Mouse (Mus musculus) myocyte (in vitro differentiated cells): ENCODE results near the gene Cdh5.

Source experiments
- E2F4 ChIP-seq: IDR thresholded peaks from one replicate; pipeline ENCODE4 v1.6.1; 2011; ENCODE audit warnings: mild to moderate bottlenecking, control low read depth, moderate library complexity; ENCODE audit not compliant: insufficient read depth
- MYOD1 ChIP-seq, 3 experiments: IDR thresholded peaks; one replicate each; pipeline ENCODE4 v1.6.1; 2011; ENCODE audit warnings: control low read depth in 2 of 3, low read depth in 2 of 3, mild to moderate bottlenecking in 2 of 3, moderate library complexity in 1 of 3; ENCODE audit not compliant: insufficient read length in 2 of 3, control insufficient read depth in 1 of 3
- MYOG ChIP-seq, 3 experiments: IDR thresholded peaks; one replicate each; pipeline ENCODE4 v1.6.1; 2011; ENCODE audit warnings: control low read depth in 2 of 3, low read depth in 2 of 3, mild to moderate bottlenecking in 2 of 3; ENCODE audit not compliant: insufficient read length in 2 of 3, control insufficient read depth in 1 of 3, insufficient read depth in 1 of 3
- POLR2A ChIP-seq: IDR thresholded peaks from one replicate; pipeline ENCODE4 v1.6.1; 2011; ENCODE audit warnings: low read depth, mild to moderate bottlenecking, control low read depth, moderate library complexity; ENCODE audit not compliant: insufficient read length
- TCF3 ChIP-seq: IDR thresholded peaks from one replicate; pipeline ENCODE4 v1.6.1; 2011; ENCODE audit warnings: low read depth, control low read depth; ENCODE audit not compliant: insufficient read length
- USF1 ChIP-seq: IDR thresholded peaks from one replicate; pipeline ENCODE4 v1.6.1; 2011; ENCODE audit warnings: low read depth, mild to moderate bottlenecking, control low read depth, moderate library complexity

DNA sequence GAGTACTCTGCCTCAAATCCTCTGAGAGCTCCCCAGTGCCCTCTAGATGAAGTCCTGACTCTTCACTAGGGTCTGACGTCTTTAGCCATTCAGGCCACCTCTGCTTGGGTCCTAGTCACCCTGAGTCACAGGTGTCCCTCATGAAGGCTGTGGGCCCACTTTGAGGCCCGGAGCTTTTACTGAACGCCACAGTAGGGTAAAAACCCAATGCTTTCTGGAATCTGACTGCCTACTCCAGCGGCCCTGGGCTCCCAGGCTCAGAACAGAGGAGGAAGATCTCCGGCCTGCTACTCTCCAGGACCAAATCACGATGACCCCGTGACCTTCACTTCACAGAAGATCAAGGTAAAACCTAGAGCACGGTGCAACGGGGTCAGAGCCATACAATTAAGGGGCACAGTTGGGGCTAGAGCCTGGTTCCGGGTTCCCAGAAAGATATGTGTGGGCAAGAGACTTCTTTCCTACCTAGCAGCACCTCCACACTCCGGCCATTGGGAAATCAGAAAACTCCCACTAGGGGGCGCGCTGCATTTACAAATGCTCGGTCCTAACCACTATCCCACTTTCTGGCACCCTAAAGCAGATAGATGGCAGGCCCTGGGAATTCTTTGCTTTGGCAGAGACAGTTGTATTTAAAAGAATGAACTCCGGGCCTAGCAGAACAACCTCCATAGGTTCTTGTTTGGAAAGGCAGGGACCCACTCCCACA, 44.7 kb downstream of the Cdh5 start:
- TF ChIP-seq POLR2A (no peak), MYOG (IDR thresholded peaks at IDR 0.05; ENCODE audit: control insufficient read depth in 1 of 3, insufficient read depth in 1 of 3, insufficient read length in 2 of 3, low read depth in 2 of 3) (no peak), USF1 (no peak), E2F4 (no peak), MYOD1 (IDR thresholded peaks at IDR 0.05; ENCODE audit: control insufficient read depth in 1 of 3, insufficient read length in 2 of 3, low read depth in 2 of 3) (no peak), TCF3 (no peak)
